Mouse (Mus musculus) testis, adult 2 months (tissue): ENCODE results near the gene Mfsd4b1.

Experiments used
- CTCF ChIP-seq: fragments of 200-500 bp; IDR thresholded peaks from 2 replicates; pipeline ENCODE4 v1.5.1; 2012; ENCODE audit warnings: low read depth, mild to moderate bottlenecking, inconsistent platforms, low read length, moderate library complexity; ENCODE audit not compliant: control insufficient read depth, insufficient read depth, insufficient replicate concordance
- POLR2A ChIP-seq: fragments of 200-500 bp; IDR thresholded peaks from 2 replicates; pipeline ENCODE4 v1.6.1; 2012; ENCODE audit warnings: low read depth, mild to moderate bottlenecking, inconsistent platforms, low read length, moderate library complexity; ENCODE audit not compliant: control insufficient read depth

DNA sequence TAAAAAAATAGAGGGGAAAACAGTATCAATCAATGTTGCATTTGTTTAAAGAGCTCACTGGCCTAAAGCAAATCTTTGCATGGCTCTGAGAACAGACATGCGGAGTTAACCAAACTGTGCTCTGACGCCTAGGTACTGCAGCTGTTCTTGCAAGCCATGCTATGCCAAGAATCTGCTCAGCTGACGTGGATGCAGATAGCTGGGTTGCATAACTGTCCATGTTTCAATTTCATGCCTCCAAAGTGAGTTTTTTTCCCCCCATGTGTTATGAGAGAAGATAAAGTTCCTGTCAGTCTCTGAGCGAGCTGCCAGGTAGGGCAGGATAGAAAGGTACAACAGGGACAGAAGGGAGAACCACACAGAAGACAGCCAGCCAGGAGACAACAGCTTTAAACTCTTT lies 44.2 kb upstream of the Mfsd4b1 start:
- no peak for TF ChIP-seq POLR2A
- TF ChIP-seq CTCF = no peak
